Mouse (Mus musculus): ENCODE measurements at regions not wholly inside any gene's neighbourhood (a gene's known extent, or its start where the extent isn't known, plus 50 kb on each side); places are given as distances from the start of the nearest gene placed in this dataset.

GRCm38 (mm10) chr19:60136491-60136890 is 90.0 kb downstream of the Fam204a start:
- no peak overlapping the region for H3K4me3 ChIP-seq (ENCODE audit: insufficient read depth in 1 of 2, low read depth in 2 of 2, low read length in 2 of 2)
- no peaks in the 10 kb centered on the region for H3K27me3 ChIP-seq (ENCODE audit: control insufficient read depth, insufficient read depth, low read length)
- no peaks in the 10 kb centered on the region for H3K36me3 ChIP-seq (replicated peaks; ENCODE audit: control insufficient read depth, insufficient read depth, low read depth)
- ATAC-seq (ENCODE audit: insufficient read depth): no peak
- no peak overlapping the region for H3K9ac ChIP-seq (replicated peaks)
- TF ChIP-seq CTCF (IDR thresholded peaks at IDR 0.05; ENCODE audit: low read depth) (no peak), EP300 (IDR thresholded peaks at IDR 0.05; ENCODE audit: low read depth) (no peak)
- no peak overlapping the region for H3K4me2 ChIP-seq (ENCODE audit: low read depth)
- H3K9me3 ChIP-seq (ENCODE audit: control insufficient read depth, low read length): no peaks in the 10 kb centered on the region
- WGBS (ENCODE audit: insufficient replicate concordance): 59% methylated on average over 1 of the region's 1 CpGs
- H3K4me1 ChIP-seq (replicated peaks; ENCODE audit: control insufficient read depth in 2 of 2, insufficient read depth in 2 of 2, low read length in 1 of 2): peaks cover 11 to 13% of the 10 kb centered on the region in 2 experiments
- no peak overlapping the region for H3K27ac ChIP-seq
- DNase-seq (ENCODE audit: low read depth in 3 of 3, low spot score in 3 of 3): no peak

- peak overlapping the region; percentile 40 for H3K9ac ChIP-seq (replicated peaks)
- peak overlapping the region; percentile 48 for H3K4me2 ChIP-seq (ENCODE audit: low read depth)
- H3K9me3 ChIP-seq (ENCODE audit: control insufficient read depth, low read length): no peaks in the 10 kb centered on the region
- H3K27ac ChIP-seq: no peak overlapping the region; the same call in 1 of the 2 replicates
- TF ChIP-seq EP300 (IDR thresholded peaks at IDR 0.05; ENCODE audit: low read depth) (no peak), CTCF (IDR thresholded peaks at IDR 0.05; ENCODE audit: low read depth) (no peak)
- peak; percentile 88 for ATAC-seq (ENCODE audit: insufficient read depth)
- WGBS (ENCODE audit: insufficient replicate concordance): 54% methylated on average over 4 of the region's 4 CpGs
- DNase-seq (ENCODE audit: low read depth in 3 of 3, low spot score in 3 of 3): peak in 2 of 3 experiments; percentile 4 to 9
- no peaks in the 10 kb centered on the region for H3K27me3 ChIP-seq (ENCODE audit: control insufficient read depth, insufficient read depth, low read length)
- no peaks in the 10 kb centered on the region for H3K36me3 ChIP-seq (replicated peaks; ENCODE audit: control insufficient read depth, insufficient read depth, low read depth)
- H3K4me1 ChIP-seq (replicated peaks; ENCODE audit: control insufficient read depth in 2 of 2, insufficient read depth in 2 of 2, low read length in 1 of 2): peaks cover 13% of the 10 kb centered on the region in 2 experiments
- no peak overlapping the region for H3K4me3 ChIP-seq (ENCODE audit: insufficient read depth in 1 of 2, low read depth in 2 of 2, low read length in 2 of 2)
Observed at GRCm38 (mm10) chr19:60134447-60135328, 91.8 kb downstream of the Fam204a start.

- no peak for DNase-seq (ENCODE audit: low read depth in 3 of 3, low spot score in 3 of 3)
- peak; percentile 59 for ATAC-seq (ENCODE audit: insufficient read depth)
- H3K4me3 ChIP-seq (ENCODE audit: insufficient read depth in 1 of 2, low read depth in 2 of 2, low read length in 2 of 2): no peak overlapping the region
- no peaks in the 10 kb centered on the region for H3K36me3 ChIP-seq (replicated peaks; ENCODE audit: control insufficient read depth, insufficient read depth, low read depth)
- TF ChIP-seq CTCF (IDR thresholded peaks at IDR 0.05; ENCODE audit: low read depth): no peak
- TF ChIP-seq EP300 (IDR thresholded peaks at IDR 0.05; ENCODE audit: low read depth): peak; percentile 47; the same call in 1 of the 2 replicates
- H3K9me3 ChIP-seq (ENCODE audit: control insufficient read depth, low read length): no peaks in the 10 kb centered on the region
- no peaks in the 10 kb centered on the region for H3K27me3 ChIP-seq (ENCODE audit: control insufficient read depth, insufficient read depth, low read length)
- H3K9ac ChIP-seq (replicated peaks): no peak overlapping the region
- H3K4me2 ChIP-seq (ENCODE audit: low read depth): no peak overlapping the region
- H3K4me1 ChIP-seq (replicated peaks; ENCODE audit: control insufficient read depth in 2 of 2, insufficient read depth in 2 of 2, low read length in 1 of 2): peaks cover 9 to 11% of the 10 kb centered on the region in 2 experiments
- WGBS (ENCODE audit: insufficient replicate concordance): 24% methylated on average over 2 of the region's 2 CpGs
- H3K27ac ChIP-seq: no peak overlapping the region
Observed at GRCm38 (mm10) chr19:60129635-60130034, 96.9 kb downstream of the Fam204a start.

- whole genome bisulfite sequencing (ENCODE audit: insufficient replicate concordance): 52% methylated on average over 2 of the region's 2 CpGs
- no peak overlapping the region for H3K4me2 ChIP-seq (ENCODE audit: low read depth)
- H3K27me3 ChIP-seq (ENCODE audit: control insufficient read depth, insufficient read depth, low read length): no peaks in the 10 kb centered on the region
- no peak overlapping the region for H3K9ac ChIP-seq (replicated peaks)
- no peak for ATAC-seq (ENCODE audit: insufficient read depth)
- no peaks in the 10 kb centered on the region for H3K4me1 ChIP-seq (replicated peaks; ENCODE audit: control insufficient read depth in 2 of 2, insufficient read depth in 2 of 2, low read length in 1 of 2)
- no peaks in the 10 kb centered on the region for H3K36me3 ChIP-seq (replicated peaks; ENCODE audit: control insufficient read depth, insufficient read depth, low read depth)
- H3K4me3 ChIP-seq (ENCODE audit: insufficient read depth in 1 of 2, low read depth in 2 of 2, low read length in 2 of 2): no peak overlapping the region
- H3K27ac ChIP-seq: no peak overlapping the region
- no peaks in the 10 kb centered on the region for H3K9me3 ChIP-seq (ENCODE audit: control insufficient read depth, low read length)
- no peak for DNase-seq (ENCODE audit: low read depth in 3 of 3, low spot score in 3 of 3)
- no peak for TF ChIP-seq EP300 (IDR thresholded peaks at IDR 0.05; ENCODE audit: low read depth)
- TF ChIP-seq CTCF (IDR thresholded peaks at IDR 0.05; ENCODE audit: low read depth): no peak
Observed at GRCm38 (mm10) chr19:60124638-60125037, 101.9 kb downstream of the Fam204a start.

- Histone ChIP-seq H3K9ac (replicated peaks) (no peak overlapping the region), H3K4me3 (ENCODE audit: insufficient read depth in 1 of 2, low read depth in 2 of 2, low read length in 2 of 2) (no peak overlapping the region), H3K27me3 (ENCODE audit: control insufficient read depth, insufficient read depth, low read length) (no peaks in the 10 kb centered on the region), H3K4me1 (replicated peaks; ENCODE audit: control insufficient read depth in 2 of 2, insufficient read depth in 2 of 2, low read length in 1 of 2) (no peaks in the 10 kb centered on the region), H3K36me3 (replicated peaks; ENCODE audit: control insufficient read depth, insufficient read depth, low read depth) (no peaks in the 10 kb centered on the region), H3K27ac (no peak overlapping the region), H3K4me2 (ENCODE audit: low read depth) (no peak overlapping the region), H3K9me3 (ENCODE audit: control insufficient read depth, low read length) (no peaks in the 10 kb centered on the region)
- 45% methylated on average over 5 of the region's 5 CpGs for WGBS (ENCODE audit: insufficient replicate concordance)
- ATAC-seq (ENCODE audit: insufficient read depth) (no peak), DNase-seq (ENCODE audit: low read depth in 3 of 3, low spot score in 3 of 3) (no peak)
- TF ChIP-seq CTCF (IDR thresholded peaks at IDR 0.05; ENCODE audit: low read depth): no peak
- no peak for TF ChIP-seq EP300 (IDR thresholded peaks at IDR 0.05; ENCODE audit: low read depth)
Observed at GRCm38 (mm10) chr19:60120917-60121316, 105.6 kb downstream of the Fam204a start.

Measured in liver, embryonic 14.5 days (tissue).